Mouse (Mus musculus): Measurements from ENCODE around the gene Rps18. TPM values are rescaled to one million over a fixed set of nuclear protein-coding genes. Genes with fewer than 3 reads are reported as not detected.
"Not testable (repeated sequence)": the region's sequence is repeated elsewhere in the genome, so short reads cannot be mapped to it uniquely, and the experiment has no call there.

The Rps18 gene
- total RNA-seq, 2 experiments from 2014 or later: 282 to 369 TPM

GRCm38 (mm10) chr17:33911052-33911812 is 44.6 kb downstream of the Rps18 start:
- intact Hi-C loops (cut with DNase I): no loop called here
- no peak for DNase-seq

GRCm38 (mm10) chr17:33910346-33911051 is 45.3 kb downstream of the Rps18 start:
- DNase-seq: no peak

GRCm38 (mm10) chr17:33909869-33910250 is 45.9 kb downstream of the Rps18 start:
- DNase-seq: peak in 1 of 2 experiments; percentile 11
- intact Hi-C loops (cut with DNase I): no loop called here

More at GRCm38 (mm10) chr17:33910346-33911051, 45.3 kb downstream of the Rps18 start:
- intact Hi-C loops (cut with DNase I): no loop called here

- DNase-seq: peak; percentile 97 to 99
- intact Hi-C loops (cut with DNase I): no loop called here
Measured at GRCm38 (mm10) chr17:33909077-33909868, 46.5 kb downstream of the Rps18 start, which contains the start of gene Daxx. TSS of gene Daxx (plus strand) at chr17:33909414.

- DNase-seq: peak in 1 of 2 experiments; percentile 16
- intact Hi-C loops (cut with DNase I): no loop called here
Measured at GRCm38 (mm10) chr17:33908331-33909076, 47.3 kb downstream of the Rps18 start.

- DNase-seq; intact Hi-C loops (cut with DNase I): not testable (repeated sequence)
Measured at GRCm38 (mm10) chr17:33904835-33905234, 51.0 kb downstream of the Rps18 start, which contains the start of gene Platr17. TSS of gene Platr17 (plus strand) at chr17:33905135.

- DNase-seq; intact Hi-C loops (cut with DNase I): not testable (repeated sequence)
Measured at GRCm38 (mm10) chr17:33903911-33904651, 51.7 kb downstream of the Rps18 start.

- DNase-seq: no peak
- intact Hi-C loops (cut with DNase I): no loop called here
Measured at GRCm38 (mm10) chr17:33902491-33902890, 53.3 kb downstream of the Rps18 start.

- no peak for DNase-seq
- intact Hi-C loops (cut with DNase I): no loop called here
Measured at GRCm38 (mm10) chr17:33902079-33902478, 53.7 kb downstream of the Rps18 start.

Other genes starting within 250 kb of the Rps18 start
- gene March2, start 237.3 kb downstream of the Rps18 start, total RNA-seq (2021): 10 to 100 TPM; 83.8 to 92.6 TPM
- gene Rab11b, start 195.5 kb downstream of the Rps18 start, total RNA-seq (2021): 100 to 1,000 TPM; 120 to 147 TPM
- 10 to 100 TPM in 1 of 2 experiments, 1 to 10 TPM in 1; 8.0 to 11.7 TPM for gene Angptl4, start 174.2 kb downstream of the Rps18 start, total RNA-seq (2021)
- gene Kank3, start 145.5 kb downstream of the Rps18 start, total RNA-seq (2021): 10 to 100 TPM; 15.3 to 22.5 TPM
- 100 to 1,000 TPM; 503 to 584 TPM for gene Rps28, start 131.4 kb downstream of the Rps18 start, total RNA-seq (2021)
- 100 to 1,000 TPM; 325 to 364 TPM for gene Ndufa7, start 131.4 kb downstream of the Rps18 start, total RNA-seq (2021)
- 10 to 100 TPM; 13.3 to 15.2 TPM for gene Cd320, start 112.9 kb downstream of the Rps18 start, total RNA-seq (2021)
- not detected for gene Gm7029, start 82.2 kb downstream of the Rps18 start, total RNA-seq (2021)
- 1 to 10 TPM in 1 of 2 experiments, under 1 TPM in 1; 0.74 to 1.1 TPM for gene Kifc1, start 65.3 kb downstream of the Rps18 start, total RNA-seq (2021)
- gene Platr17, start 50.9 kb downstream of the Rps18 start, total RNA-seq (2021): not detected
- gene Daxx, start 46.6 kb downstream of the Rps18 start, total RNA-seq (2021): 10 to 100 TPM in 1 of 2 experiments, 1 to 10 TPM in 1; 9.3 to 11.3 TPM
- gene Tapbp, start 40.1 kb downstream of the Rps18 start, total RNA-seq (2021): 10 to 100 TPM; 31.8 to 34.7 TPM
- 10 to 100 TPM; 12.6 to 16.6 TPM for gene Zbtb22, start 40.1 kb downstream of the Rps18 start, total RNA-seq (2021)
- 10 to 100 TPM; 26.5 to 28.3 TPM for gene Rgl2, start 26.5 kb downstream of the Rps18 start, total RNA-seq (2021)
- 10 to 100 TPM; 56.7 to 58.6 TPM for gene Pfdn6, start 15.7 kb downstream of the Rps18 start, total RNA-seq (2021)
- gene Wdr46, start 15.3 kb downstream of the Rps18 start, total RNA-seq (2021): 1 to 10 TPM; 8.4 to 9.7 TPM
- gene B3galt4, start 4.5 kb downstream of the Rps18 start, total RNA-seq (2021): 1 to 10 TPM; 1.5 to 1.6 TPM
- 10 to 100 TPM; 30.5 to 30.6 TPM for gene Vps52, start 189 bp downstream of the Rps18 start, total RNA-seq (2021)
- 10 to 100 TPM; 25.6 to 32.9 TPM for gene H2-K1, start 44.3 kb upstream of the Rps18 start, total RNA-seq (2021)
- gene Ring1, start 68.7 kb upstream of the Rps18 start, total RNA-seq (2021): 10 to 100 TPM; 11.7 to 12.4 TPM
- gene H2-Ke6, start 72.1 kb upstream of the Rps18 start, total RNA-seq (2021): 10 to 100 TPM; 55.5 to 64.2 TPM
- 10 to 100 TPM; 40.8 to 45.2 TPM for gene Slc39a7, start 75.7 kb upstream of the Rps18 start, total RNA-seq (2021)
- gene Rxrb, start 75.8 kb upstream of the Rps18 start, total RNA-seq (2021): 10 to 100 TPM; 34.5 to 35.3 TPM
- gene Col11a2, start 83.4 kb upstream of the Rps18 start, total RNA-seq (2021): 1 to 10 TPM; 9.3 to 9.6 TPM
- gene H2-Oa, start 136.3 kb upstream of the Rps18 start, total RNA-seq (2021): not detected
- gene H2-DMa, start 163.5 kb upstream of the Rps18 start, total RNA-seq (2021): 1 to 10 TPM; 3.6 to 4.9 TPM
- gene Brd2, start 166.6 kb upstream of the Rps18 start, total RNA-seq (2021): 10 to 100 TPM; 63.2 to 74.1 TPM
- gene H2-DMb2, start 187.3 kb upstream of the Rps18 start, total RNA-seq (2021): under 1 TPM; 0.35 to 0.48 TPM
- 1 to 10 TPM in 1 of 2 experiments, under 1 TPM in 1; 0.71 to 1.2 TPM for gene H2-DMb1, start 197.1 kb upstream of the Rps18 start, total RNA-seq (2021)
- gene Tap1, start 231.6 kb upstream of the Rps18 start, total RNA-seq (2021): 1 to 10 TPM; 1.6 to 1.8 TPM
- 1 to 10 TPM; 1.0 to 1.9 TPM for gene Psmb9, start 231.8 kb upstream of the Rps18 start, total RNA-seq (2021)
- 1 to 10 TPM; 3.1 to 3.5 TPM for gene Psmb8, start 241.7 kb upstream of the Rps18 start, total RNA-seq (2021)
- gene Tap2, start 247.5 kb upstream of the Rps18 start, total RNA-seq (2021): 1 to 10 TPM; 4.9 to 6.1 TPM

All from gastrocnemius, postnatal 36 days (tissue).